Mouse (Mus musculus): ENCODE results near the gene Nrros.

Gene Nrros

DNA sequence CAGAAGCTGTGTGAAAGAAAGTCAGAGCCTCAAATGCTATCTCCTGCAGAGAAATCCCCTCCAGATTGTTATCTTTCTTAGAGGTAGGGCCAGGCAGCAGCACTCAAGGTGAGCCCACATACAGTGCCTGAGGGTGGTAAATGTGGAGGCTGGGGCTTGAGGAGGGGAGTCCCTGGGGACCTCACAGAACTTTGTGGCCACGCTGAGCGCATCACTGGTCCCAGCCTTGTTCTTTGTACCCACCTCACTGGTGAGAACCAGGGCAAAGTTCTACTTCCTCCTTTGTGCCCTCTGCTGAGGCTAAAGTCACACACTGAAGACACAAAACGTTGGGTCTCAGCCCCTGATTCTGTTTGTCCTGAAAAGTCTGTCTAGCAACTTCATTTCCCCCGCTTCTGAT, 2.0 kb downstream of the Nrros start:
- DNase-seq (ENCODE audit: low spot score), result peak; percentile 14

DNA sequence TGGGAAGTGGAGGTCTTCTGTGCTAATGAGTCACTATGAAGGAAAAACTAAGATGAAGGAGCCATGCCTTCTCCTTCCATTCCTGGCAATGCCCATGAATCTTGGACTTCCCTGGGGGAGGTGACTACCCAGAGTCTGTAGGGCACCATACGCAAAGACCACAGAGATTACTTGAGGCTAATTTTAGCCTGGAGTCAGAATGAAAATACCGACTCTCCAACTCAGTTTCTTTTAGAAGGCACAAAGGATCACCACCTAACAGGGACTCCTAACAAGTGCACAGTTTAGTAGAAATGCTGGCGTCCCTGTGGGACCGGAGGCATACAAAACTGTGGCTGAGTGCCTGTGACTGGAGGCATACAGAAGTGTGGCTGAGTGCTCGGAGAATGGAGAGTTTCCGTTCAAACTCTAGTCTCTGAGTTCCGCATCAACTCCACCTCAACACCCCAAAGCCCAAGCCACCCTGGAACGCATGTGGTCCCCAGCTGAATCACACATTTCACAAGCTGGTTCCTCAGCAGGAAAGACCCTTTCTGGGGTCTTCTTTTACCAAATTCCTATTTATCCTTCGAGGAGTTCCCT, 4.6 kb downstream of the Nrros start:
- DNase-seq (ENCODE audit: low spot score), result no peak

DNA sequence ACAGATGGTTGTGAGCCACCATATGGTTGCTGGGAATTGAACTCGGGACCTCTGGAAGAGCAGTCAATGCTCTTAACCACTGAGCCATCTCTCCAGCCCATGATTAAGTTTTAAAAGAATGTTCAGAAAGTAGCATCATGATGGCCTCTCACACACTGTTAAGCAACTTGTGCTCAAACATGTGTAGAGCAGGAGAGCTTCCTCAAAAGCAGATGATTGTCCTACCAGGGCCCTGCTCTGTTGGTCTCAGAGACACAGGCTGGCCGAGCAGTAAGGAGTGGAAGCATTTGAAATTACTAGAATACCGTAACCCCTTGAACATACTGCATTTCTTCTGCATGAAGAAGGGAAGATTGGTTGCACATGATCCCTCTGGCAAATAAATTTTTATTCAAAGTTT, 6.4 kb downstream of the Nrros start:
- no peak for DNase-seq (ENCODE audit: low spot score)

DNA sequence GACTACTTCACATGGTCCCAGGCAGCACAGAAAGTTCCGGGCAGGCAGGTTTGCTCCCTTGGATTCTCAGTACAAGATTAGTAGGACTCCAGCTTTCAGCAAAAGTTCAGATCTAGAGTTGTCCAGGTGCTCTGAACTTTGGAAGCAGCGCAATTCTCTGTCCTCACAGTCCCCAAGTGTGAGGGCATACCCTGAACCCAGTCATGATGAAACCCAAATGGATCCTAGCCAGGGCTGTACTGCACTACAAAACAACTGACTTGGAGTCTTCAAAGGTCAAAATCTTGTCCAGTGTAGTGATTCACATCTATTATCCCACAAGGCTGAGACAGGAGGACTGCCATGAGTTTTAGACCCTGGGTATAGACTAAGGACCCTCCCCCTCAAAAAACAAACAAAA, 8.0 kb downstream of the Nrros start:
- DNase-seq (ENCODE audit: low spot score), result no peak

DNA sequence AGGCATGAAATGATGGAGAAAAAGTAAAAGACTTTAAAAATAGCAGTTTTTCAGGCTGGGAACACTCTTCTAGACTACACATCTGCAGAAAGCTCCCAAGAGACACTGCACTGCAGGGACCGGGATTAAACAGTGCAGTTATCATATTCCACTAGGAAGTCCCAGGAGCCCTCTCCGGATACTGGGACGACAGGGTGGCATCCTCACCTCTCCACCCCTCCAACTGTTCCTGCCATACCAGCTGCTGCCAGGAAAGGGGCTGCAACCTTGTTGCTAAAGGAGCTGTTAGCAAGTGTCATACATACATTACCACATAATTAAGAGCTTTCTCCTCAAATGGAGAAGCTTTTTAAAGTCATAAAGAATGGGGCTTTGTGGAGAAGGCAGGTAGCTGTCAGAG, 8.7 kb downstream of the Nrros start:
- no peak for DNase-seq (ENCODE audit: low spot score)

DNA sequence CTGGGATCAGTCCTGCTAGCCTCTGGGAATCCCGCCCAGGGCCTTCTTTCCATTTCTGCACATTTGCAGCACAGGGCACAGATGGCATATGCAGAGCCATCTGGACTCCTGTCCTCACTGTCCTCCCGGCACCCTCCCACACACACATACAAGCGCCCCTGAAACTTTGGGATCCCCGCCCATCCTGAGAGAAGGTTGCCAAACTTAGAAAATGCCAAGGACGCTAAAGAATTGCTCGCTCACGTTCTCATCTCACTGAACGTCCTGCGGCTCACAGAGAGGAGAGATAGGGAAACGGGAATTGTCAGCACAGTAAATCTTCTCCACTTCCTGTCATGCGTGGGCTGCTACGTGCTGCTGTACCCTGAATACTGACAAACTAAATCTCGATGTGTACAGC, 11.0 kb downstream of the Nrros start:
- DNase-seq (ENCODE audit: low spot score), result no peak

DNA sequence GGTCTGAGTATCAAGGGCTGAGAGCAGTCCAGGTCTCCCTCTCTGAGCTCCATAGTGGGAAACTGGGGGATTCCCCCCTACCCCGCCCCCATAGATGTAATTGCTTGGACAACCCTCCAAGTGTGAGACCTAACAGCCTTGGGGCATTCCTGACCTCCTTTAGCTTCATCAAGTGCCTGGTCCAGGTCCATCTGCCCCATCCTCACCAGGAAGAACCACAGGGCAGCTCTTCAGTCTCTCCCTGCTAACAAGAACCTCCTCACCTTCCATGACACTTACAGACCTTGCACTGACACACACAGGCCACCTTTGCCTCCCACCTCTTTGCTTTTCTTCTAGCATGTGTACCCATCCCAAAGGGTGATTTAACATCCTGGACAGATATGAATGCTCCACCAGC, 11.4 kb downstream of the Nrros start:
- DNase-seq (ENCODE audit: low spot score), result no peak

DNA sequence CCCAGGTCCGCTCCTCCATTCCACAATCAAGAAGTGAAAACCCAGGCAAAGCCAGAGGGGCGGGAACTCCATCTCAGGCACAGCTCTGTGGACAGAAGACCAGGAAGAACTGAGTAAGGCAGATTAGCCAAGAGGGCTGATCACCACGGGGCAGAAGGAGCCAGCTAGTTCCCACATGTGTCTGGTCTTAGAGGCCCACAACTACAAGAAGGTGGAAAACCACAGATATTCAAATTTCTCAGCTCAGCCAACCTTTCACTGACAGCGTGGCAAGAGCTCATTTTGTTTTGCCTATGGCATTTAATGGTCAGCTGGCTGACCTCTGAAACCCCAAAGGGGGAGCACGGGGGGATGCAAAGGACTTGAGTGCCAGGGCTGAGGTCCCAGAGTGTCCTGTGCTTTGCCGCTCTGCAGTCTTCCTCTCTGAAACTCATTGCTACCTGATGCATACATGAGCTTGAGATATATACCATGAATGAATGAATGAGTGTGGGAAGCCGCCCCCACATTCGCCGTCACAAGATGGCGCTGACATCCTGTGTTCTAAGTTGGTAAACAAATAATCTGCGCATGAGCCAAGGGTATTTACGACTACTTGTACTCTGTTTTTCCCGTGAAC, 17.7 kb downstream of the Nrros start:
- no peak for DNase-seq (ENCODE audit: low spot score)

DNA sequence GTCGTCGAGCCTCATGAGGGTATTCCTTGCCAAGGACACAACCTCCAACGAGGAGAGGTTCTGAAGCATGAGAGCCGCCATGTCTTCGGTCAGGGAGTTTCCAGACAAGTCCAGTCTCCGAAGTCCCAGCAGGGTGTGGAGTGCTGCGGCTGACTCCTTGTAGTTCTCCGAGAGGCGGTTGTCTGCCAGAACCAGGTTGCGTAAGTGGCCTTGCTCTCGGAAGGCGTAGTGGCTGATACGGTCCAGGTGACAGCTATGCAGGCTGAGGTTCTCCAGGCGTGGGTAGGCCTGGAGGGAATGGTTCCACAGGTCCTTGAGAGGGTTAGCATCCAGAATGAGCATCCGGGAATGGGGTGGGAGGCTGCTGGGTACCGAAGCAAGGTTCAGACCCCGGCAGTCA, 20.8 kb downstream of the Nrros start:
- DNase-seq (ENCODE audit: low spot score), result no peak

DNA sequence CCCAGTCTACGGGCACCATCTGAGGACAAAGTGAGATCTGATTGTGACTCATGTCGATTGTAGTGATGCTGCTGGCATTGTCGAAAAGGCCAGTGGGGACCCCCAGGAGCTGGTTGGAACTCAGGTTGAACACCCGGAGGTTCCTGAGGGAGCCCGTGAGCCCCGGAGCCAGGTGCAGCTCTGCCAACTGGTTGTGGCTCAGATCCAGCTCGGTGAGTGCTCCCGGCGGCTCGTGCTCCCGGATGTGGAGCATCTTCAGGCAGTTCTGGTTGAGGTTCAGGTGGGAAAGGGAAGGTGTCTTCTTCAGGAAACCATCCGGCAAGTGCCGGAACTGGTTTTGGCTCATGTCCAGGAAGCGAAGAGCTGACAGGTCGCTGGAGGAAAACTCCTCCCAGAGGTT, 21.6 kb downstream of the Nrros start:
- no peak for DNase-seq (ENCODE audit: low spot score)

DNA sequence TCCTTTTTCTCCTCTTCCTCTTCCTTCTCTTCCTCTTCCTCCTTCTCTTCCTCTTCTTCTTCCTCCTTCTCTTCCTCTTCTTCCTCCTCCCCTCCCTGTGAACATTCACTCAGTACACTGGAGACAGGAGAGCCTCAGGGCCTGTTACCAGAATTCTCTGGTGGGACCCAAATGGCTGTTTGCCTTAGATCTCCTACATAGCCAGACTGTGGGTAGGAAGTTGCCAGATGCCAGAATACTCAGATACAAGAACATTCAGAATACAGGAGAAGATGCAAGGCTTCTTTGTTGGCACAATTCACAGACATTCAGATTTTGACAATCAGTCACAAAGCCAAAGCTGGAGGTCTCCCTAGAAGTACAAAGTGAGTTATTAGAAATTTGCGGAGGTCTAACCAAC, 26.4 kb downstream of the Nrros start:
- no peak for DNase-seq (ENCODE audit: low spot score)

DNA sequence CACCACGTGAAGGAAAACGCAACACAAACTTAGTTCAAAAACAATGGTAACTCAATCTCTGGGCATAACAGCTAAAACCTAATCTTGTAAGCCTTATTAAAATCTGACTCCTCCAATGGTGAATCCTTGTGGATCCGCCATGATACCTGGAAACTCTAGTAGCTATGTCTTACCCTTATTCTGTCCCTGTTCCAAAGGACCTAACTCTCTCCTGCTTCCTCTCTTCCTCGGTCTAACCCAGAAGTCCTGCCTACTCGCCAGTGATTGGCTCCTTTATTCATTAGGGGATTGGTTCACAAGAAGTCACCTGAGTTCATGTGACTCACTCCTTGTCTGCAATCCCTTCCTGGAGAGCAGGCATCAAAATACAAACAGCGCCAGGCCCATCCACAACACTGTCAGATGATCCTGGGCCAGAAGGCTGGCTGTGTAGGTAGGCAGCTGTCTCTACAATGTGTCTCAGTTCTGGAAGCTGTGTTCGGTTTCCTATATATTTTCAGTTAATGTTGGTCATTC, 29.5 kb downstream of the Nrros start:
- DNase-seq (ENCODE audit: low spot score), result no peak

DNA sequence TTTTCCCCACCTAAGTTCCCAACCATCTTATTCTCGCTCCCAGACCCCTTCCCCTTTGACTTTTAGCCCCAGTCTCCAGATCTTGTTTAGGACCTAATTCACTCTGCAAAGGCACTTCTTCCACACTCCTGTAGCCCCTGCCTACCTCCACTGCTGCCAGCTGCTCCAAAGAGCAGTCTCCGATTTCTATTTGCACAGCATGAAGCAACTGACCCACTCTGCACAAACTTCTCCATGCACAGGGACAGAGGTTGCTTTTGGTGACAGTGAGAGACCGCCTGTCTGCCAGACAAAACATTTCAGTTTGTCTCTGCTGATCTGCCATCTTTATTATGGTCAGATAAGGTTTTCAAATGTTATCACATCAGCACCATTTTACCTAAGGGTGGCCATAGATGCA, 32.2 kb downstream of the Nrros start:
- no peak for DNase-seq (ENCODE audit: low spot score)

DNA sequence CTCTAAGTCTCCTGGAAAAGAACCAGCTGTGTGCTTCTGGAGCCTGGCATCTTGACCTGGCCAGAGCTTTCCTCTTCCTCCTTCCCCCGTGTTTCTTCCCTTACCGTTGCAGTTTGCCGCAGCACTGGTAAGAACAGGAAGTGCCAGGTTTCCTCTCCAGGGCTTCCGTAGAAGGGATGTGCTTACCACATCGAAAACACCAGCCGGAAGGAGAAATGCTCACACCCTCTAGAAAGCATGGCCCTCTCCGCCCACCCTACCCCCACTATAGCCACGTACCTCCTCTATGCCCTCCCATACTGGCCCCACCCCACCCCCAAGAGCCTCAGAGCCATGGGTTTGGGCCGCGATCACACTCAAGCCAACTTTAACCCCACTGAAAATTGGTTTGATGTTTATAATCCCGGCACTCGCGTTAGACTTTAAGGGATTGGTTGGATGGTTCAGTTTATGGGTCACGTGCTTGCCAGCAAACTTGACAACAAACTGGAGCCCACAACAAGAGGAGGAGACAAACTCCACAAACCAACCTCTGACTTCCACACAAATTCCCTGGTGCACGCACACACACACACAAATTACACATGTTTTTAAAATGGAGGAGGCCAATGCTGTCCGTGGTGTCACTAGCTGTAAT, 35.1 kb downstream of the Nrros start:
- DNase-seq (ENCODE audit: low spot score), result peak; percentile 61

DNA sequence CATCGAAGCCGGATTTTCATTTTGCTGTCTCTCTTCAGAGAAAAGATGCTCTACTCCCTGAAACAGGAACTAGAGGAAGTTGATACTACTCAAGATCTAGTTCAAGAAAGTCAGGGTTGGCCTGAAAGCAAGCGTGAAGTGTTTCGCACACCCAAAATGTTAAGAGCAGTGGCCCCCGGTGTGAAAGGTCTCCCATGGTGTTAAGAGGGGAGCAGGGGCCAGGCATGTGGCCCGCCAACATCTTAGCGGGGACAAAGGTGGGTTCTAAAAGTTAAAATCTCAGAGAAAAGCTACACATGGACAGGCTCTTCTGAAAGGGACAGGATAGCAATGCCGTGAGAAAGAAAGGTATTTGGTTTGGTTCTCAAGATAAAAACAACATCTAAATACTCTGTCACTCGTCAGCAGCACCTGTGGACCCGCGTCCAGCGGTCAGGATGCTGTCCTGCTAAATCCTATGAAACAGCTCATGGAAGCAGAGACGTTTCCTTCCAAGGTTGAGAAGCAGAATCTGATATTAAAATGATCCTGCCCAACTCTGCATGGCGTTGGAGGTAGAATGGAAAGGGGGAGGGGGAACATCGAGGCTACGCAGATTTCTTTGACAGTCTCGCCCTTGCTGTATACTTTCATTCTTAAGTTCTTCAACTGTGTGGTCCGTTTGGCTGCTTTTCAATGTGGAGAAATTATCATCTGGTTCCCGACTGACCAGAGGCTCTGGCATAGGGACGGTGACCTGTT, 35.8 kb downstream of the Nrros start:
- no peak for DNase-seq (ENCODE audit: low spot score)

DNA sequence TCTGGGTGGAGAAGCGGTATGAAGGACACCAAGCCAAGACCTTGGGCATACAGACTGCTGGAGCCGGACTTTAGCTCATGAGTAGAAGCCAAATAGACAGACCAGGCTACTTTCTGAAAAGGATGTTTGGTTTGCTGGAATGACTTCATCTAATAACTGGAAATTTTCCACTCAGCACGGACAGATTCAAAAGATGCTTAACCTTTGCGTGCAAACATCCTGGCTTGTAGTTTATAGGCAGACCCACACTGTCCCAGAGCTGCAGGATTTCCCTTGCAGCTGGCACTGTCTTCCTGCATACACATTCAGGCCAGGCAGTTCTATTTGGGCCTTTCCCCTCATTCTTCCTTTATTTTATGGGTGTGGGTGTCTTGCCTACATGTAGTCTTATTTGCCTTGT, 38.3 kb downstream of the Nrros start:
- DNase-seq (ENCODE audit: low spot score), result no peak

DNA sequence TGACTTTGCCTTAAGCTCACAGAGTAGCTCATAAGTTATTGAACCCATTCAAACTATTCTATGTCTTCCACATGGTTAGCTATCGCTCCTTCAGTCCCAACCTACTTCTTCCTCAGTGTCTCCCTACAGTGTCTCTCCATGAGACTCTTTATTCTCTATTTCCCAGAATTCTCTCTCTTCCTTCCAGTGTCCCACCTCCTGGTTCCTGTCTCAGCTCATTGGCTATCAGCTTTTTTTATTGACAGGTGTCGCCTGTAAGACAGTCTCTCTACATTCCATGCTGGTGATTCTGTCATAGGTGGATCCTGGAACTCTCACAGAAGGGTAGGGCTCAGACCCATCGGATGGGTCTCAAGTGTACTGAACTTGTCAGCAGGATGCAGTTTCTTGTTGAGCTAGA, 40.0 kb downstream of the Nrros start:
- DNase-seq (ENCODE audit: low spot score), result no peak

DNA sequence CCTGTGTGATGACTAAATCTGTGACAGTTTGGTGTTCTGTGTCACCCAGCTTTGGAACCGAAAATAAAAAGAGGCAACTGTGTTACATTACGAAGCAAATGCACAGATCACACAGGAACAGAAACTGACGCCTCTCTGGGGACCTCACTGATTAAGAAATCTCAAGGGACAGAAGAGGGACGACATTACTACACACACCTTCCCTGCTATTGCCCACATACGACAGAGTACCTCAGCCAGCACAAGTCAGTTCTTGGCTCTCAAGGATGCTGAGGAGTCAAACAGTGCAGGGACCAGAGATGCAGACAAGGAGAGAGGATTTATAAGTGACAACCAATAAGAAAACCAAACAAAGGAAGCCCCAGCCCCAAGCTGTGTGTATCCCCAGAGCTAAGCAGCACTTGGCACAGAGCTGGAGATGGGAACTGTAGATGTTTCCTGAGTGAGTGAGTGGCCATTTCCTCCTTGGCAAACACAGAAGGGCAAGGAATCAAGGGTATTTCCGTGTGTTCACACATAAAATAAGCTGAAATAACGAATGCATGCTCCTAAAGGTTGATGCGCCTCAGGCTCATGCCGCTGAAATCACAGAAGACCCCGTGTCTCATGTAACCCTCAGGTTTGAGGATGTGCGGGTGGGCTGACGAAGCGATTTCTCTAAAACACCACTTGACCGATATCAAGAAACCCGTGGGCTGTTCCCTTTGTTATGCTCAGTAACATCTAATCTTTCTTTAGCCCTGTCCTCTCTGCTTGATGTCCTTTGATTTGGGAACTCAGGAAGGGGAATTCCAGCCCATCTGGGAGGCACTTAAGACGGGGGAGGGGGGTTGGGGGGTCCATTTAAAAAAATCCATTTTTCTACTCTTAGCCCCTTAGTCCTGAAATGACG, 40.7 kb downstream of the Nrros start:
- no peak for DNase-seq (ENCODE audit: low spot score)

DNA sequence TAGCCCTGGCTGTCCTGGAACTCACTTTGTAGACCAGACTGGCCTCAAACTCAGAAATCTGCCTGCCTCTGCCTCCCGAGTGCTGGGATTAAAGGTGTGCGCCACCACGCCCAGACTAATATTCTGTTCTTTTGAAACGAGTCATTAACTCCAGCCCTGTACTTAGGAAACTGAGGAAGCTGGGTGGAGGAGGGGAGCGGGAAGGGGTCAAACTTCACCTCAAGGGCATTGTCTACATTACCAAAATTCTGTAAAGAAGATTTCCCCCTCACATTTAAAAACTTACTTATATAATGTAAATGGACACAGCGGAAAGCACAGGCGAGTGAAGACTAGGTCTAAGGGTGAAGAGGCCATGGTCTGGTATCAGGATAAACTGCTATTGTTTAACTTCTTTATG, 41.4 kb downstream of the Nrros start:
- DNase-seq (ENCODE audit: low spot score), result no peak

DNA sequence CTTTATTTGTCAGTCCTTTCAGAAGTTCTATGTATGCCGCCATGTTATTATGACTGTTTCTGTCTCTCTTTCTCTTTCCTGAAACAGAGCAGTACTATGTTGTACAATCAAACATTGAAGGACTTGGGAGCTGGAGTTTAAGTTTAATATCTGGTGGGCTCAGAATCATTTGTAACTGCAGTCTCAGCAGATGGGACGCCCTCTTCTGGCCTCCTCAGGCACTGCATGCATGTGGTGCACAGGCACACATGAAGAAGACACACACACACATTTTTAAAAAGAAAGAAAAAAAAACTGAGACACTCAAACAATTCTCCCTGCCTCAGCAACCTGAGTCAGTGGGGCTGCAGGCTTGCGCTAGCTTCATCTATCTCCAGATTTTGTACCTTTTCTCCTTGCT, 44.9 kb downstream of the Nrros start:
- no peak for DNase-seq (ENCODE audit: low spot score)

DNA sequence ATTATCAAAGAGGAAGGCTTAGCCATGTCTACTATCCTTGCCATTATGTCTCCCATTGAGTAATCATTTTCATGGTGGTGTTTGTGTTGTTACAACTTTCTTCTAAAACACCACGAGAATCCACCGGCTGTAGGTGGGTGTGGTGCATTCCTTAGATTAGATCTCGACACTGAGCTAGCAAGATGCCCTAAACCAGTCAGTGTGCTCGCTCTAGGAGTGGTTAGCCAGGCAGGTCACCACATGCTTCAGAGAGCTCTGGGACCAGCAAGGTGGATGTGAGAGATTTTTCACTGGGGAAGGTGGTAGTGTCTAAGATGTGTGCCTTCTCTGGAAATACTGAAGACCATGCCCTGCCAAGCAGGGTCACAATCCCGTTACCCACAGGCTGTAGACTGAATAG, 49.2 kb downstream of the Nrros start:
- no peak for DNase-seq (ENCODE audit: low spot score)

DNA sequence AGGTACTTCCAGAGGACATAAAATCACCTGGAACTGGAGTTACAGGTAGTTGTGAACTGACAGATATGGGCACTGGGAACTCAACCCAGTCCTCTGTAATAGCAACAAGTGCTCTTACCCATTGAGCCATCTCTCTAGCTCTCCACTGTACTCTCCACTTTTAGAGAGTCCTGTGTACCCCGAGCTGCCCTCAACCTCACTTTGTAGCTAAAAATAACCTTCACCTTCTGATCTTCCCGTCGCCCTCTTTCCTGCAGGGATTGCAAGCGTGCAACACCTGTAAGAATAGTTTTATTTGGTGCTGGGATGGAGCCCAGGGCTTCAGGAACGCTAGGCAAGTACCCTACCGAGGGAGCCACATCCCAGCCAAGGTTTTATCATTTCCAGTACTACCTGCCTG, 49.6 kb downstream of the Nrros start:
- no peak for DNase-seq (ENCODE audit: low spot score)
